Mouse (Mus musculus) lung, postnatal 0 days (tissue): ENCODE results near the gene Lgals1.

Experiments used
- CTCF ChIP-seq: IDR thresholded peaks from 2 replicates; pipeline ENCODE4 v1.5.1; 2016; ENCODE audit warnings: antibody characterized with exemption, mild to moderate bottlenecking
- EP300 ChIP-seq: IDR thresholded peaks from 2 replicates; pipeline ENCODE4 v1.6.1; 2016; ENCODE audit warnings: antibody characterized with exemption, mild to moderate bottlenecking, control low read depth

- TF ChIP-seq CTCF (peak; percentile 86), EP300 (no peak)
These were observed 16.1 kb downstream of the Lgals1 start for GRCm38 (mm10) chr15:78942663-78943062.
